Mouse (Mus musculus) spleen, adult 12 weeks (tissue): Measurements from ENCODE around the gene Rln3.
A peak's percentile ranks its signal among the peaks of the same experiment; 100 is the strongest.

Experiments
- DNase-seq: peaks from one replicate; pipeline ENCODE4 v3.0.0; 2022; ENCODE audit warnings: low spot score

The Rln3 gene

GRCm38 (mm10) chr8:84044900-84045299 lies at the start of gene Rln3:
Gene Rln3 (minus strand): TSS chr8:84045000.
- no peak for DNase-seq

- no peak for DNase-seq
Measured at GRCm38 (mm10) chr8:84090585-84090984, 45.8 kb upstream of the Rln3 start.

GRCm38 (mm10) chr8:84089277-84089676 lies 44.5 kb upstream of the Rln3 start:
- no peak for DNase-seq

GRCm38 (mm10) chr8:84087821-84088220 lies 43.0 kb upstream of the Rln3 start:
- no peak for DNase-seq

- DNase-seq, result no peak
Measured at GRCm38 (mm10) chr8:84087156-84087555, 42.4 kb upstream of the Rln3 start.

- DNase-seq, result no peak
Measured at GRCm38 (mm10) chr8:84084341-84085115, 39.7 kb upstream of the Rln3 start.

GRCm38 (mm10) chr8:84083829-84084241 lies 39.0 kb upstream of the Rln3 start:
- DNase-seq, result no peak

GRCm38 (mm10) chr8:84079206-84079605 lies 34.4 kb upstream of the Rln3 start:
- no peak for DNase-seq

- no peak for DNase-seq
Measured at GRCm38 (mm10) chr8:84076849-84077248, 32.0 kb upstream of the Rln3 start.

GRCm38 (mm10) chr8:84076412-84076811 lies 31.6 kb upstream of the Rln3 start:
- DNase-seq, result no peak

- DNase-seq, result no peak
Measured at GRCm38 (mm10) chr8:84073230-84073976, 28.6 kb upstream of the Rln3 start.

- no peak for DNase-seq
Measured at GRCm38 (mm10) chr8:84072321-84072720, 27.5 kb upstream of the Rln3 start.

GRCm38 (mm10) chr8:84071921-84072320 lies 27.1 kb upstream of the Rln3 start:
- DNase-seq, result no peak

GRCm38 (mm10) chr8:84070667-84071066 lies 25.9 kb upstream of the Rln3 start:
- DNase-seq, result no peak

GRCm38 (mm10) chr8:84070241-84070640 lies 25.4 kb upstream of the Rln3 start:
- no peak for DNase-seq

GRCm38 (mm10) chr8:84069750-84070149 lies 24.9 kb upstream of the Rln3 start:
- no peak for DNase-seq

- DNase-seq, result no peak
Measured at GRCm38 (mm10) chr8:84069169-84069568, 24.4 kb upstream of the Rln3 start.

- DNase-seq, result no peak
Measured at GRCm38 (mm10) chr8:84068316-84069035, 23.7 kb upstream of the Rln3 start.

GRCm38 (mm10) chr8:84067911-84068310 lies 23.1 kb upstream of the Rln3 start:
- DNase-seq, result no peak

- peak; percentile 94 for DNase-seq
Measured at GRCm38 (mm10) chr8:84067047-84067573, 22.3 kb upstream of the Rln3 start.

GRCm38 (mm10) chr8:84066291-84066930 lies 21.6 kb upstream of the Rln3 start, which contains the start of gene Rfx1:
Gene Rfx1 (plus strand): TSS chr8:84066834.
- DNase-seq, result peak; percentile 95
